Mouse (Mus musculus) c-Kit-negative CD71-positive TER-119-positive erythroid progenitor cells, embryonic 14.5 days (primary cell): ENCODE measurements around the gene Gtpbp8.

ENCODE experiments used
- DNase-seq: peaks from one replicate; pipeline ENCODE4 v3.0.0-alpha.2; 2013; ENCODE audit warnings: low read depth, low spot score

The Gtpbp8 gene

DNA sequence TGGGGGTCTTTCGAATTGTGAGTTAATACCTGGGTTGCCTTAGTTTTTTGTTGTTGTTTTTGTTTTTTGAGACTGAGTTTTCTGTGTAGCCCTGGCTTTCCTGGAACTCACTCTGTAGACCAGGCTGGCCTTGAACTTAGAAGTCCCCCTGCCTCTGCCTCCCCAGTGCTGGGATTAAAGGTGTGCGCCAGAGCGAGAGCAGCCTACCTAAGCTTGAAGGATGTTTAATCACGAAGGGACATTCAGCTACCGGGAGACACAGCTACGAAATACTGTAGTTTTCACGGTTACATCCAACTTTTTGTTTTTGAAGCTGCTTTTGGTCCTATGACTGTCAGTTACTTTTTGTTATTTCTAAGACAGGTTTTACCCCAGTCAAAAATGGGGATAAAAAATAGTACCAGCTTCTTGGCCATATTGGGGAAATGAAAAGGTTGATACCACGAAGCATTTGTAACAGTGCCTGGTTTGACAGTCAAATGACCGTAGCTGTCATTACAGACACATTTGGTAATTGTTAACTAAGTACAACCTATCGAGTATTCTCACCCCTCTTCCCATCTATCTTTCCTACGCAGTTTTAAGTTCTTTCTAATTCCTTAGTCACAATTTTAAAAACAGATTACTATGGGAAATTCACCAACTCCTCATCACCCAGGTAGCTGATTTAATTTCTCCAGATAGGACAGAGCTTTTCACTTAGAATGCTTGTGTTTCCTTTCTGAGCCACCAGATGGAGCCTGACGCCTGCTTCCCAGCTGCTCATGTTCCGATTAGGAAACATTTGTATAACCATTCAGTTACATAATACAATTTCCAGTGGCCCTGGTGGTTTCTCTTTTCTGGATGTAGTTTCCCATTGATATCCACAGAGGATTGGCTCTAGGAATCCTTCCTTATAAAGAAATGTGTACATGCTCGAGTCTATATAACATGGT, 20.6 kb downstream of the Gtpbp8 start:
- DNase-seq: peak; percentile 66

DNA sequence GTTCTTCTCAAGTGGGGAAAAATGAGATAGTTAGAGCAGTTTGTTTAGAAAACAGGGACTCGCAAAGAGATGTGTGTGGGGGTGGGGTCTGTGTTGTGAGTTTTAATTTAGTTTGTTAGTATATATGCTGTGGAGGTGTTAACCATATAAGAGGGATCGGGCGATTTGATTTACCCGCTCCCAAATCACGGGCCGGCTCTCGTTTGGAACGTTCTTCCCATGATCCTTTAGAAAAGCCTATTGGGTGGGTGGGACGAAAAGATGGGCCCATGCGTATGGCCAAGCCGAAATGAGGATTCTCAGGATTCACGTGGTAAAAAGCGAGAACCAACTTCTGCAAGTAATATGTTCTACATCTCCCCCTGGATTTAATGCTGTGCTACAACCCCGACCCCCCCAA, 21.3 kb downstream of the Gtpbp8 start:
- DNase-seq: no peak

DNA sequence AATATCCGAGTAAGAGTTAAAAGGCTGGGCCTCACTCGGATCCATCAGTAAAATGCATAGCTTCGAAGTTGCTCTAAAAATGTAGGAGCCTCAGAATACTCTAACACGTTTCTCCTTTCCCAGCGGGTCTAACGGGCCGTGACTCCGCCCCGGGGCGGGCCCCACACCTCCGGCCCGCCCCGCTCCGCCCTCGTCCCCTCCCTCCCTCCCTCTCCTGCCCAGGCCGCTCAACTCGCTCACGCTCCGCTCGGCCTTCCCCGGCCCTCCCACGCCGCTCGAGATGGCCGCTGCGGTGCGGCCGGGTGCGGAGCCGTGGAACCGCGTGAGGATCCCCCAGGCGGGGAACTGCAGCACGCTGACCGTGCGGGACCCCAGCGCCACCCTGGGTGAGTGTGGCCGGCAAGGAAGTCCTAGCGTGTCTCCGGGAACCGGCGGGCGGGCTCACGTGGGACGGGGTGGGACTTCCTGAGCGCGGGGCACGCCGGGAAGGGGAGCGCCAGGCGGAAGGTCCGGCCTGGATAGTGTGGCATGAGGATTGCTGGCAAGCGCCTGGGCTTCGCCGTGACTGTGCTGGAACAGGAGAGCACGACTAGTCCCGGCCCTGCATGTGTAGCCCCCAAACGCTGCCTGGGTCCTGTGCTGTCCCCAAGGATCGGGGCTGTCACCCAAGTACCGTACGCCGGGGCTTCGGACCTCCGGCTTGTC, 21.9 kb downstream of the Gtpbp8 start, which contains the start of gene Nepro:
Nepro (plus strand) TSS at position 219 of the 705 bp plus-strand sequence.
- DNase-seq: peak; percentile 85

GRCm38 (mm10) chr16:44722666-44723065, 23.5 kb downstream of the Gtpbp8 start:
- no peak for DNase-seq

DNA sequence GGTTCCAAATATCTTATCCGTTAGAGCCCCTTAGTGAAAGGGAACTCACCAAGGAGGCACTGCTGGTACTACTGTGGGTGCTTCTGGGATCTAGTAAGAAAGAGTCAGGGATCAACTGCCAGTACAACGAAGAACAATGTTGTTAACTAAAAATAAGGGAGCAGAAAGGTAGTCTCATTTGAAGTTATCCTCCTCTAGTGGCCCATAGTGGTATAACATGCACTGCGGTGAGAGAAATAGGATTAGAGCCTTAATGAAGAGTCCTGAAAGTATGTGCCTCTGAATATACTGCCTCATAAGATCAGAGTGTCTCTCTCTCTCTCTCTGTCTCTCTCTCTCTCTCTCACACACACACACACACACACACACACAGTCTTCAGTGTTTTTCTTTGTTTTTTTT, 25.6 kb downstream of the Gtpbp8 start:
- no peak for DNase-seq

- DNase-seq: no peak
Measured at GRCm38 (mm10) chr16:44719349-44719748, 26.8 kb downstream of the Gtpbp8 start.

- DNase-seq: no peak
Measured at GRCm38 (mm10) chr16:44717838-44718237, 28.3 kb downstream of the Gtpbp8 start.

- DNase-seq: no peak
Measured at GRCm38 (mm10) chr16:44717141-44717634, 29.0 kb downstream of the Gtpbp8 start.

- no peak for DNase-seq
Measured at GRCm38 (mm10) chr16:44716305-44717140, 29.6 kb downstream of the Gtpbp8 start.

DNA sequence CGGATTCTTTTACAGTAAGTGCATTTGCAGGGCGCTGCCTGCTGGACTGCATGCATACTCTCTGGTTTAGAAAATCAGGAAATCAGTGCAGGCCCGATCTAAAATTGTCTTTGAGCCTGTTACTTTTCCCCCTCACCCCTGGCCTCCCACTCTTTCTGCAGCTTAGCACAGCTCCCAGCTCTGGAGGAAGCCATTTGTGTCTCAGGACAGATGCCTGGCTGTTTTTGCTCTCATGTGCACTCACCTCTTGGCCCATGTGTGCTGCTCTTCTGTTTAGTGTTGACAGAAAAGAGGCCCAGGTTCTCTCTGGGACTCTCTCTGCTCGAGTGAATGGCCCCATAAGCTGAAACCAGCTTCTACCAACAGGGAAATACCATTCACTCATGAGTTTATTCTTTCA, 42.7 kb downstream of the Gtpbp8 start:
- DNase-seq: no peak

DNA sequence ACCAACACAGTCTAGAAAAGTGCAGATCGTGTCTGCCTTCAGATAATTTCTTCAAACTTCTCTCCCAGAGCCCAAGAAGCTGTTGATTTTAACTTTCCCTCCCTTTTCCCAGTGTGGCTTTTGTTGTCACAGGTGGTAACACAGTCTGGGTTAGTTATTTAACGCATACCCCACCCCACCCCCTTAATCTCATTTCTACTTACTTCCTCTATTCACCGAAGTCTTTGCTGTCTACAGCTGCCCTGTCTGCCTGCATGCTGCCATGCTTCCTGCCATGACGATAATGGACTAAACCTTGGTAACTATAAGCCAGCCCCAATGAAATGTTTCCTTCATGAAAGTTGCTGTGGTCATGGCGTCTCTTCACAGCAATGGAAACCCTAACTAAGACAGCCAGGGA, 43.9 kb downstream of the Gtpbp8 start:
- DNase-seq: no peak

- DNase-seq: no peak
Measured at GRCm38 (mm10) chr16:44701155-44701554, 45.0 kb downstream of the Gtpbp8 start.

DNA sequence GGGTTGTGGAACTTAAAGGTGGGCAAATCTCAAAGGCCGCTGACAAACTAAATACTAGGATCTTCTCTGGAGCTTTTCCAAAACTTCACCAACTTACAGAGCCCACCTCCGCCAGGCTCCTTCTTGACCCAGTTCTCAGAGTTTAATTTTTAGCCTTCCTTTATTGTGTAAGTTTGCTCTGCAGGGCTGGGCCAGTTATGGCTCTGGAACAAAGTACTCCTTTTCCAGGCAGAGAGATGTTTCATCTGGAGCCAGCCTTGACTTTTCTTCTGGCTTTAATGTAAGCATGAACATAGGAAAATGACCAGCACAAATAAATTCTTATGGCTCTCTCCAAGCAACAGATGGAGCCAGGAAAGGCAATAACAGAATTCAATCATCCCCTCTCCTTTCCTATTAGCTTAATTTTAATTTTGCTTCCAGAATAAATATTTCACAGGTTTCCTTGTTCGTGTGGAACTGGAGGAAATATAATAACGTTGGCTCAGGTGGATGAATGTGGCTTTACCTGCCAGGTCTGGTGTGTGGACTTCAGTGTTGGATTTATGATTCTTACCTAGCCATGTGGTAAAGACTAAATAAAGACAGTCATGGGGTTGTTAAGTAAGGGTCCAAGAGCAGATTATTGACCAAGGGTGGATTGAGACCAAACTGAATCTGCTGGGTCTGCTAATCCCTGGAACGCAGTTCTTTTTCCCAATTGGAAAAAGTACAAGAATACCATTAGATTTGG, 48.5 kb downstream of the Gtpbp8 start:
- no peak for DNase-seq

GRCm38 (mm10) chr16:44695859-44696620, 50.1 kb downstream of the Gtpbp8 start:
- no peak for DNase-seq

- no peak for DNase-seq
Measured at GRCm38 (mm10) chr16:44695214-44695858, 50.8 kb downstream of the Gtpbp8 start.

DNA sequence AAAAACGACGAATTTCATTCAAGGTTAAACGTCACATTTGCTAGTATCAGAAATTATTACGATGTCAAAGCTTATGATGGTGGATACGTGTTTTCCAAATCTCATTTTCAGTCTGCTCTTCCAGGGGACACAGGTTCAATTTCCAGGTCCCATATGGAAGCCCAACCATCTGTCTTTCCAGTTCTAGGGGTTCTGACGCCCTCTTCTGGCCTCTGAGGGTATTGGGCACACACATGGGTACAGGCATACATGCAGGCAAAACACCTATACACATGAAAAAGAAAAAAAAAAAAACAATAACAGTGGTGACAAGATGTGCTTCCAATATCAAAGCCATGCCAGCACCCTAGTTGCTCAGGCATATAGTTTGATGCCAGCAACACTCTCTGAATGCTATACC, 52.5 kb downstream of the Gtpbp8 start:
- no peak for DNase-seq

GRCm38 (mm10) chr16:44692541-44692940, 53.6 kb downstream of the Gtpbp8 start:
- no peak for DNase-seq

- DNase-seq: no peak
Measured at GRCm38 (mm10) chr16:44691561-44692141, 54.5 kb downstream of the Gtpbp8 start.

GRCm38 (mm10) chr16:44691066-44691465, 55.1 kb downstream of the Gtpbp8 start:
- no peak for DNase-seq
